8 mouse cellular contexts compared by ENCODE assay signal in the genomic region with DNA sequence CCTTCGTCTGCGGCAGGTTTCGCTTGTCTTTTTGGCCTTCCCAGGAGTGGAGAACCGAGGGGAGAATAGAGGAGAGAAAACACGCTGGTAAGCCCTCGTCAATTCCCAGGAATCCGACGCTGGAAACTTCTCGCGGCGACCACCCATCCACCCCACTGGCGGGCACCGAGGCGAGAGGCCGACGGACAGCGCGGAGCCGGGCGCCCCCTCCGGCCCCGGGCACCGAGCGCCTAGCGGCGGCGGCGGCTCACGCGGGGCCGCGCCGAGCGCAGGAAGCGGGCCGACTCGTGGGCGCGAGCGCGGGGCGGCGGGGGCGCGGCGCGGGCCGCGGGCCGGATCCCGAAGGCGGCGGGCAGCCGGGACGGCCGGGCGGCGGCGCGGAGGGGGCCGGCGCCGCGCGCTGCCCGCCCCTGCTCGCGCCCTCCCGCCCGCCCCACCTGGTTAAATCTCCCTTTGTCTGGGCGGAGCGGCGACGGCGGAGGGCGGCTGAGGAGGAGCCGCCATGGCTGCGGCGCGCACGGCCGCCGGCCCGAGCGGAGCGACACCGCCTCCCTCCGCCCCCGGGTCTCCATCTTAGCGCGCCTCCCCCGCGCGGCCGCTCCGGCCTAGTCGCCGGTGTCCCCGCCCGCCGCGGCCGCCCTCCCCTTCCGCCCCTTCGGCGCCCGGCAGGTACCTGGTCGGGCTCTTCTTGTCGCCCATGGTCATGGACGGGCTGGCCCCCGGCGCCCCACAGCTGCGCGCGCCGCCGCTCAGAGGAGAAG. TPM values are rescaled to one million over a fixed set of nuclear protein-coding genes. Genes with fewer than 3 reads are reported as not detected.
A peak's percentile ranks its signal among the peaks of the same experiment; 100 is the strongest.
DNase-seq lines count a peak whose midpoint lies in the region; ATAC-seq and TF ChIP-seq lines count a peak whose summit lies in the region.

No protein-coding gene starts in this region.

- TF ChIP-seq CTCF in MEL (IDR thresholded peaks at IDR 0.05 in 2 of 3, conservative IDR thresholded peaks at IDR 0.05 in 1 of 3; ENCODE audit: control insufficient read depth in 1 of 3, insufficient read depth in 1 of 3, low read depth in 2 of 3, low read length in 3 of 3, poor library complexity in 1 of 3, severe bottlenecking in 1 of 3) = no peak
- peak; percentile 2; the same call in 1 of the 2 replicates for TF ChIP-seq CTCF in cerebellum, adult 2 months (IDR thresholded peaks at IDR 0.05; ENCODE audit: borderline replicate concordance, insufficient read depth, low read depth, low read length)
- TF ChIP-seq CTCF in forebrain, postnatal 0 days (IDR thresholded peaks at IDR 0.05; ENCODE audit: low read depth) = peak; percentile 11; the same call in 1 of the 2 replicates

- H3K27ac ChIP-seq in MEL (ENCODE audit: control insufficient read depth, low read depth, low read length) = peak overlapping the region; percentile 41
- H3K27ac ChIP-seq in cerebellum, adult 2 months (ENCODE audit: insufficient read depth, low read length) = peak overlapping the region; percentile 89
- H3K27ac ChIP-seq in forebrain, postnatal 0 days (ENCODE audit: low read depth, low read length) = peak overlapping the region; percentile 96
- H3K27ac ChIP-seq in lung, embryonic 16.5 days (ENCODE audit: low read length) = peak overlapping the region; percentile 94

- peak overlapping the region; percentile 78 for H3K9ac ChIP-seq in MEL (ENCODE audit: control insufficient read depth, low read depth, low read length, poor library complexity, severe bottlenecking)
- H3K9ac ChIP-seq in forebrain, postnatal 0 days = peak overlapping the region; percentile 84
- H3K9ac ChIP-seq in lung, embryonic 16.5 days (ENCODE audit: low read length) = peak overlapping the region; percentile 90

- H3K4me1 ChIP-seq in MEL (ENCODE audit: control insufficient read depth in 1 of 2, insufficient read depth in 2 of 2, low read length in 2 of 2) = peaks cover 0 to 9% of the 10 kb centered on the region in 2 experiments; a peak in 2 of 4 replicates
- H3K4me1 ChIP-seq in cerebellum, adult 2 months (ENCODE audit: control insufficient read depth, insufficient read depth, low read length) = no peaks in the 10 kb centered on the region; the same call in 1 of the 2 replicates
- H3K4me1 ChIP-seq in forebrain, postnatal 0 days (ENCODE audit: insufficient read depth) = peaks cover 7% of the 10 kb centered on the region
- H3K4me1 ChIP-seq in lung, embryonic 16.5 days (replicated peaks; ENCODE audit: control insufficient read depth, insufficient read depth, low read length) = peaks cover 25% of the 10 kb centered on the region

- 13% methylated on average over 89 of the region's 117 CpGs for WGBS in cerebellum, adult 2 months
- under 1% methylated on average over 37 of the region's 117 CpGs for WGBS in forebrain, postnatal 0 days
- 0% methylated on average over 38 of the region's 117 CpGs for WGBS in lung, embryonic 16.5 days

- DNase-seq in MEL (ENCODE audit: low read depth, low spot score) = peak; percentile 35
- peak; percentile 83 for DNase-seq in cerebellum, adult 2 months
- peak; percentile 68 for DNase-seq in forebrain, postnatal 0 days
- DNase-seq in heart, postnatal 4 days = peak; percentile 73
- peak; percentile 47 for DNase-seq in layer of hippocampus, adult 9-11 months
- DNase-seq in ovary, postnatal 10 days (ENCODE audit: low spot score) = peak; percentile 52
- DNase-seq in thymus, postnatal 0 days (ENCODE audit: low spot score) = peak; percentile 65

- H3K4me3 ChIP-seq in MEL (ENCODE audit: control insufficient read depth in 1 of 2, insufficient read depth in 1 of 2, low read depth in 2 of 2, low read length in 2 of 2) = peak overlapping the region; percentile 69 to 87
- peak overlapping the region; percentile 96 for H3K4me3 ChIP-seq in cerebellum, adult 2 months (replicated peaks; ENCODE audit: insufficient read depth, low read depth, low read length)
- H3K4me3 ChIP-seq in forebrain, postnatal 0 days (ENCODE audit: low read depth, low read length) = peak overlapping the region; percentile 69
- H3K4me3 ChIP-seq in lung, embryonic 16.5 days (ENCODE audit: low read length) = peak overlapping the region; percentile 72

- no peaks in the 10 kb centered on the region for H3K9me3 ChIP-seq in MEL (replicated peaks; ENCODE audit: insufficient read depth, low read length)
- H3K9me3 ChIP-seq in forebrain, postnatal 0 days (ENCODE audit: low read length) = no peaks in the 10 kb centered on the region
- H3K9me3 ChIP-seq in lung, embryonic 16.5 days (ENCODE audit: control insufficient read depth, low read length) = no peaks in the 10 kb centered on the region

- no peak for TF ChIP-seq EP300 in MEL (IDR thresholded peaks at IDR 0.05; ENCODE audit: low read depth in 1 of 2, low read length in 2 of 2)

- no peak for TF ChIP-seq POLR2A in MEL (IDR thresholded peaks at IDR 0.05; ENCODE audit: control insufficient read depth in 1 of 2, insufficient read depth in 1 of 2, low read depth in 1 of 2, low read length in 2 of 2, poor library complexity in 1 of 2)
- TF ChIP-seq POLR2A in cerebellum, adult 2 months (IDR thresholded peaks at IDR 0.05; ENCODE audit: borderline replicate concordance, insufficient read depth, low read length) = no peak

- ATAC-seq in forebrain, postnatal 0 days = peak; percentile 77
- peak; percentile 79 for ATAC-seq in lung, embryonic 16.5 days (ENCODE audit: low read depth)

- no peak for TF ChIP-seq RAD21 in MEL (IDR thresholded peaks at IDR 0.05; ENCODE audit: low read depth, low read length)

- peaks cover 32% of the 10 kb centered on the region for H3K79me2 ChIP-seq in MEL (ENCODE audit: control insufficient read depth, insufficient read depth, low read length, poor library complexity)

- peak overlapping the region; percentile 78 for H3K4me2 ChIP-seq in forebrain, postnatal 0 days (ENCODE audit: low read depth)
- peak overlapping the region; percentile 92 for H3K4me2 ChIP-seq in lung, embryonic 16.5 days (ENCODE audit: low read depth, low read length)

- H3K36me3 ChIP-seq in MEL (ENCODE audit: control insufficient read depth in 1 of 2, insufficient read depth in 2 of 2, low read length in 2 of 2) = peaks cover 0 to 14% of the 10 kb centered on the region in 2 experiments; a peak in 2 of 4 replicates
- H3K36me3 ChIP-seq in forebrain, postnatal 0 days (ENCODE audit: insufficient read depth) = no peaks in the 10 kb centered on the region
- no peaks in the 10 kb centered on the region for H3K36me3 ChIP-seq in lung, embryonic 16.5 days (ENCODE audit: control insufficient read depth, insufficient read depth, low read length)

- H3K27me3 ChIP-seq in MEL (ENCODE audit: control insufficient read depth in 1 of 2, insufficient read depth in 2 of 2, low read length in 2 of 2) = no peaks in the 10 kb centered on the region
- no peaks in the 10 kb centered on the region for H3K27me3 ChIP-seq in cerebellum, adult 2 months (ENCODE audit: control insufficient read depth, insufficient read depth, low read length)
- H3K27me3 ChIP-seq in forebrain, postnatal 0 days (ENCODE audit: insufficient read depth, low read length) = no peaks in the 10 kb centered on the region
- H3K27me3 ChIP-seq in lung, embryonic 16.5 days (ENCODE audit: control insufficient read depth, insufficient read depth, low read depth, low read length) = no peaks in the 10 kb centered on the region

TF ChIP-seq in MEL, 35 proteins besides CTCF, POLR2A, EP300 and RAD21:
- TF ChIP-seq HCFC1 (IDR thresholded peaks at IDR 0.05; ENCODE audit: low read depth, low read length) = no peak
- TF ChIP-seq SIN3A (IDR thresholded peaks at IDR 0.05; ENCODE audit: low read length) = no peak
- no peak for TF ChIP-seq MAX (IDR thresholded peaks at IDR 0.05; ENCODE audit: low read length)
- TF ChIP-seq MEF2A (IDR thresholded peaks at IDR 0.05; ENCODE audit: extremely low read depth, insufficient replicate concordance, low read depth, low read length, poor library complexity, severe bottlenecking) = no peak
- no peak for TF ChIP-seq USF1 (IDR thresholded peaks at IDR 0.05; ENCODE audit: low read depth, low read length)
- no peak for TF ChIP-seq MAFK (IDR thresholded peaks at IDR 0.05; ENCODE audit: borderline replicate concordance, low read depth, low read length)
- TF ChIP-seq BHLHE40 (IDR thresholded peaks at IDR 0.05; ENCODE audit: borderline replicate concordance, low read depth, low read length) = no peak

RNA-seq across cellular contexts. Expression of a gene that starts 0.5 kb away (rescaled TPM):
- 0.08 and 0.16 TPM in 2 replicates for total RNA-seq in MEL (2012; rRNA removed)
- 1 to 10 TPM in 1 of 2 experiments, not detected in 1; 3.8 TPM for polyA plus RNA-seq in MEL (2012; ENCODE audit: insufficient read depth in 1 of 2, insufficient read length in 2 of 2, low read depth in 1 of 2, low replicate concordance in 2 of 2, missing spikeins in 1 of 2)
- polyA plus RNA-seq in cerebellum, adult 2 months (2012; rRNA removed) = 30.0 and 31.7 TPM in 2 replicates
- total RNA-seq in forebrain, postnatal 0 days (2014; rRNA removed) = 29.5 and 37.7 TPM in 2 replicates
- 20.7 and 24.7 TPM in 2 replicates for polyA plus RNA-seq in forebrain, postnatal 0 days (2015; fragmentation: Nextera tagmentation; extraction: Ambion mirVana)
- total RNA-seq in heart, postnatal 4 days (2021) = 10 to 100 TPM; 23.9 to 28.1 TPM
- 14.7 and 19.6 TPM in 2 replicates for polyA plus RNA-seq in lung, embryonic 16.5 days (2015; fragmentation: Nextera tagmentation; extraction: Ambion mirVana)
- 10.3 and 14.2 TPM in 2 replicates for polyA plus RNA-seq in thymus, postnatal 0 days (2015; fragmentation: Nextera tagmentation; extraction: Ambion mirVana)

Comparison
In these comparisons a context has a peak if more than half of its experiments do, and no peak if none do; other contexts are left out.
1. Peak in every context shown above with its lines: DNase-seq, ATAC-seq, H3K4me3 ChIP-seq and H3K27ac ChIP-seq.
2. H3K27ac ChIP-seq: peak in every context shown above with its lines; median percentile 96 in forebrain, postnatal 0 days; 94 in lung, embryonic 16.5 days; 89 in cerebellum, adult 2 months; 41 in MEL.
3. CTCF ChIP-seq: peak in cerebellum, adult 2 months (single experiment) and forebrain, postnatal 0 days (single experiment); none in MEL (0 of 3).